Mouse (Mus musculus) limb, embryonic 11.5 days (tissue): Measurements from ENCODE around the gene Lipe. TPM values are rescaled to one million over a fixed set of nuclear protein-coding genes. Genes with fewer than 3 reads are reported as not detected.
"Not testable (repeated sequence)": the region's sequence is repeated elsewhere in the genome, so short reads cannot be mapped to it uniquely, and the experiment has no call there.

ENCODE experiments used
- ATAC-seq: fragments of 200-750 bp; cut with Nextera tagmentation; 2 replicates; pipeline ENCODE4 v1.8.0; 2017; ENCODE audit warnings: low read depth; ENCODE audit not compliant: insufficient number of reproducible peaks, low FRiP score, low TSS enrichment
- DNase-seq: peaks from one replicate; pipeline ENCODE4 v3.0.0-alpha.2; 2015; ENCODE audit warnings: low spot score
- H3K27ac ChIP-seq: fragments of 300-500 bp; sonication (generic); replicated peaks from 2 replicates; pipeline ENCODE4 v1.5.1; 2014; ENCODE audit warnings: low read depth, mild to moderate bottlenecking, low read length
- H3K27me3 ChIP-seq: fragments of 300-500 bp; sonication (generic); 2 replicates; pipeline ENCODE4 v1.6.1; 2014; ENCODE audit warnings: mild to moderate bottlenecking, low read length, mixed read lengths; ENCODE audit not compliant: control insufficient read depth, insufficient read depth
- H3K36me3 ChIP-seq: fragments of 300-500 bp; sonication (generic); 2 replicates; pipeline ENCODE4 v1.6.1; 2014; ENCODE audit warnings: mild to moderate bottlenecking, low read length, moderate library complexity, mixed read lengths; ENCODE audit not compliant: control insufficient read depth, insufficient read depth
- H3K4me1 ChIP-seq: fragments of 300-500 bp; sonication (generic); 2 replicates; pipeline ENCODE4 v1.6.1; 2014; ENCODE audit warnings: low read length, mixed read lengths; ENCODE audit not compliant: control insufficient read depth, insufficient read depth
- H3K4me2 ChIP-seq: fragments of 300-500 bp; sonication (generic); 2 replicates; pipeline ENCODE4 v1.6.1; 2014; ENCODE audit warnings: low read depth, mild to moderate bottlenecking, moderate library complexity; ENCODE audit not compliant: severe bottlenecking
- H3K4me3 ChIP-seq: fragments of 300-500 bp; sonication (generic); 2 replicates; pipeline ENCODE4 v1.5.1; 2014; ENCODE audit warnings: low read depth, low read length
- H3K9ac ChIP-seq: fragments of 300-500 bp; sonication (generic); 2 replicates; pipeline ENCODE4 v1.6.1; 2014; ENCODE audit warnings: mild to moderate bottlenecking, low read length
- H3K9me3 ChIP-seq: fragments of 300-500 bp; sonication (generic); 2 replicates; pipeline ENCODE4 v1.6.1; 2016; ENCODE audit warnings: low read length; ENCODE audit not compliant: control insufficient read depth
- WGBS: fragments of 180-500 bp; shearing (Covaris S2); extraction: QIAGEN DNeasy Blood & Tissue Kit; methylation state at CpG from one replicate; pipeline ENCODE4 v1.1.7; 2014; 5-methylcytosine and 5-hydroxymethylcytosine counted together
- polyA plus RNA-seq: library from polyadenylated mRNA; unstranded; fragments of >200 nt; fragmentation: Nextera tagmentation; extraction: Ambion mirVana; gene quantifications from 2 replicates; pipeline ENCODE4 v1.2.1, GENCODE M21; 2014

Gene Lipe
- polyA plus RNA-seq, 1 experiment from 2014 or later = 4.2 TPM

DNA sequence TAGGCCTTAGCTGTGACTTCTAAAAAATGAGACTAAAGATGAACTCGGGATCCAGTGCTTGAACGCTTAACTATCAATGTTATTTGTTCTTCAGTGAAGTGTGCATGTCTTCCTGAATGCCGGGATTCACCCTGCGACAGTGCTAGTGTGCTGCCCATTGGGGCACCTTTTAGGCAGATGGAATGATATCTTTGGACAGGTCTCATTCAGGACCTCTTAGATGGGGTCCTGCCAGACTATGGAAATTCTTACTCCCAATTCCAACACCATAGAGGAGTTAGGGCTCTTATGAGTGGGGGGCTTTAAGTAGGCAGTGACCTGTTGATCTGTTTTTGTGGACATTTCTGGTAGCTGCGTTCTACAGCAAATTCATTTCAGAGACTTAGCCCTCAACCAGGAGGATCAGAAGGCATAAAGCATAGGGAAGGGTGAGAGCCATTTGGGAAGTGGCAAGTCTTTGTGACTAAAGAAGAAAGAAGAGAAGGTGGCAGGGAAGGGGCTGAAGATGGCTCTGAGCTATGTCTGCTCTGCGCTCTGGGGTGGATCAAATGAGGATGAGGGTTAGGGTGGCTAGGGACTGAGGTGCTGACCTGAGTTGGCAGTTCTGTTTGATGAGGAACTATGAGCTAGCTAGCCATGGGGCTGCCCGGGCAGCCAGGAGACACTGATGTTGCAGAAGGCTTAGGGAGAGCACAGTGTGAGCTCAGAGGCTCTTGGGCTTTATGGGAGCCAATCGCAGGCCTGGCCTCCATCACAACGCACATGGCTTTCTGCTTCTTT lies 35.5 kb upstream of the Lipe start:
- H3K27me3 ChIP-seq = no peaks in the 10 kb centered on the region
- H3K4me1 ChIP-seq = no peaks in the 10 kb centered on the region
- no peak overlapping the region for H3K9ac ChIP-seq
- no peak overlapping the region for H3K4me3 ChIP-seq
- H3K4me2 ChIP-seq = no peak overlapping the region
- DNase-seq (no peak), ATAC-seq (no peak)
- WGBS = 89% methylated on average over 9 of the region's 9 CpGs
- H3K27ac ChIP-seq = no peak overlapping the region
- H3K9me3 ChIP-seq = no peaks in the 10 kb centered on the region
- no peaks in the 10 kb centered on the region for H3K36me3 ChIP-seq

- H3K4me1 ChIP-seq = no peaks in the 10 kb centered on the region
- H3K36me3 ChIP-seq = no peaks in the 10 kb centered on the region
- H3K9ac ChIP-seq = no peak overlapping the region
- H3K27me3 ChIP-seq = no peaks in the 10 kb centered on the region
- DNase-seq (no peak), ATAC-seq (no peak)
- H3K4me3 ChIP-seq = no peak overlapping the region
- WGBS = 21% methylated on average over 5 of the region's 5 CpGs
- H3K4me2 ChIP-seq = no peak overlapping the region
- H3K9me3 ChIP-seq = no peaks in the 10 kb centered on the region
- no peak overlapping the region for H3K27ac ChIP-seq
Measured at GRCm38 (mm10) chr7:25433007-25433541, 34.6 kb upstream of the Lipe start.

- Histone ChIP-seq H3K9me3 (no peaks in the 10 kb centered on the region), H3K4me1 (no peaks in the 10 kb centered on the region), H3K27ac (no peak overlapping the region), H3K4me3 (no peak overlapping the region), H3K36me3 (no peaks in the 10 kb centered on the region), H3K4me2 (no peak overlapping the region), H3K27me3 (no peaks in the 10 kb centered on the region), H3K9ac (no peak overlapping the region)
- DNase-seq (no peak), ATAC-seq (no peak)
- 87% methylated on average over 6 of the region's 6 CpGs for WGBS
Measured at GRCm38 (mm10) chr7:25432381-25432780, 33.9 kb upstream of the Lipe start.

GRCm38 (mm10) chr7:25429886-25430784 lies 31.6 kb upstream of the Lipe start:
- Histone ChIP-seq H3K27me3 (no peaks in the 10 kb centered on the region), H3K27ac (no peak overlapping the region), H3K36me3 (no peaks in the 10 kb centered on the region), H3K9ac (no peak overlapping the region), H3K9me3 (no peaks in the 10 kb centered on the region), H3K4me2 (no peak overlapping the region), H3K4me1 (no peaks in the 10 kb centered on the region), H3K4me3 (no peak overlapping the region)
- WGBS = 86% methylated on average over 4 of the region's 4 CpGs
- DNase-seq (no peak), ATAC-seq (no peak)

GRCm38 (mm10) chr7:25428321-25428720 lies 29.8 kb upstream of the Lipe start:
- DNase-seq = no peak
- Histone ChIP-seq H3K9me3 (no peaks in the 10 kb centered on the region), H3K36me3 (no peaks in the 10 kb centered on the region), H3K4me2 (no peak overlapping the region), H3K4me3 (no peak overlapping the region), H3K27ac (no peak overlapping the region), H3K9ac (no peak overlapping the region), H3K4me1 (no peaks in the 10 kb centered on the region), H3K27me3 (no peaks in the 10 kb centered on the region)
- WGBS = 94% methylated on average over 3 of the region's 3 CpGs
- no peak for ATAC-seq

DNA sequence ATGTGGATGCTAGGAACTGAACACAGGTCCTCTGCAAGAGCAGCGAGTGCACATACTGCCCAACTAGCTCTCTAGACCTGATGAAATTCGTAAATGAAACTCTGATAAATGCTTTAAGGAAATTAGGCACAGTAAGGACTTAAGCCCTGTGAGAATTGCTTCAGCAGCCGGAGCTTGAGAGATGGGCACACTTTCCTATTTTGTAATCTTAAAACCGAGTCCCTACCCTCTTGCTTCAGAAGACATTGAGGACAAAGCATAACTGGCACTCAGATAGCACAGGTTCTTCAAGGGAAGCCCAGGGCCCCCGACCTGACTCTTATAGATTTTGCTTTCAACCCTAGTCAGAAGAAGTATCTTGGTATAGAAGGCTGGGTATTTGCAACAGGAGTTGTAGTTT lies 28.6 kb upstream of the Lipe start:
- H3K4me2 ChIP-seq = no peak overlapping the region
- 84% methylated on average over 5 of the region's 5 CpGs for WGBS
- no peaks in the 10 kb centered on the region; the same call in 1 of the 2 replicates for H3K27me3 ChIP-seq

GRCm38 (mm10) chr7:25426380-25426779 lies 27.9 kb upstream of the Lipe start:
- H3K4me3 ChIP-seq, DNase-seq, H3K9ac ChIP-seq, H3K27ac ChIP-seq, H3K9me3 ChIP-seq, H3K27me3 ChIP-seq, H3K4me1 ChIP-seq, ATAC-seq, H3K36me3 ChIP-seq, H3K4me2 ChIP-seq: not testable (repeated sequence)
- 86% methylated on average over 4 of the region's 4 CpGs for WGBS

More for the DNA sequence above, 28.6 kb upstream of the Lipe start:
- DNase-seq = no peak
- ATAC-seq = no peak
- Histone ChIP-seq H3K36me3 (no peaks in the 10 kb centered on the region), H3K9ac (no peak overlapping the region), H3K4me3 (no peak overlapping the region), H3K9me3 (no peaks in the 10 kb centered on the region), H3K4me1 (no peaks in the 10 kb centered on the region), H3K27ac (no peak overlapping the region)

- peak; percentile 44; the same call in 1 of the 2 replicates for ATAC-seq
- Histone ChIP-seq H3K27ac (no peak overlapping the region), H3K9ac (no peak overlapping the region), H3K27me3 (no peaks in the 10 kb centered on the region; the same call in 1 of the 2 replicates), H3K9me3 (no peaks in the 10 kb centered on the region), H3K4me3 (no peak overlapping the region), H3K36me3 (no peaks in the 10 kb centered on the region), H3K4me2 (no peak overlapping the region), H3K4me1 (no peaks in the 10 kb centered on the region)
- 33% methylated on average over 4 of the region's 4 CpGs for WGBS
- DNase-seq = peak; percentile 91
Measured at GRCm38 (mm10) chr7:25424429-25424828, 25.9 kb upstream of the Lipe start.
